Mouse (Mus musculus) limb, embryonic 10.5 days (tissue): ENCODE measurements around the gene Wfs1. TPM values are rescaled to one million over a fixed set of nuclear protein-coding genes. Genes with fewer than 3 reads are reported as not detected.
"Not testable (repeated sequence)": the region's sequence is repeated elsewhere in the genome, so short reads cannot be mapped to it uniquely, and the experiment has no call there.

Source experiments
- DNase-seq: peaks from one replicate; pipeline ENCODE4 v3.0.0-alpha.2; 2017; ENCODE audit warnings: low spot score
- H3K27ac ChIP-seq: fragments of 300-500 bp; sonication (generic); 2 replicates; pipeline ENCODE4 v1.5.1; 2016; ENCODE audit warnings: mild to moderate bottlenecking
- H3K27me3 ChIP-seq: fragments of 300-500 bp; sonication (generic); 2 replicates; pipeline ENCODE4 v1.6.1; 2016; ENCODE audit warnings: low read depth, mild to moderate bottlenecking; ENCODE audit not compliant: poor library complexity, severe bottlenecking
- H3K36me3 ChIP-seq: fragments of 300-500 bp; sonication (generic); 2 replicates; pipeline ENCODE4 v1.6.1; 2016; ENCODE audit warnings: mild to moderate bottlenecking, moderate library complexity
- H3K4me1 ChIP-seq: fragments of 300-500 bp; sonication (generic); 2 replicates; pipeline ENCODE4 v1.6.1; 2016
- H3K4me3 ChIP-seq: fragments of 300-500 bp; sonication (generic); 2 replicates; pipeline ENCODE4 v1.5.1; 2016; ENCODE audit warnings: mild to moderate bottlenecking, moderate library complexity
- H3K9me3 ChIP-seq: fragments of 300-500 bp; sonication (generic); replicated peaks from 2 replicates; pipeline ENCODE4 v1.6.1; 2016; ENCODE audit warnings: mild to moderate bottlenecking
- WGBS: fragments of 180-500 bp; shearing (Covaris S2); methylation state at CpG from one replicate; pipeline ENCODE4 v1.1.7; 2016; 5-methylcytosine and 5-hydroxymethylcytosine counted together
- polyA plus RNA-seq: library from polyadenylated mRNA; unstranded; fragments of >200 nt; fragmentation: Nextera tagmentation; extraction: Ambion mirVana; gene quantifications from 2 replicates; pipeline ENCODE4 v1.2.1, GENCODE M21; 2016

Wfs1 gene
- polyA plus RNA-seq, 1 experiment from 2014 or later, result 6.7 TPM

DNA sequence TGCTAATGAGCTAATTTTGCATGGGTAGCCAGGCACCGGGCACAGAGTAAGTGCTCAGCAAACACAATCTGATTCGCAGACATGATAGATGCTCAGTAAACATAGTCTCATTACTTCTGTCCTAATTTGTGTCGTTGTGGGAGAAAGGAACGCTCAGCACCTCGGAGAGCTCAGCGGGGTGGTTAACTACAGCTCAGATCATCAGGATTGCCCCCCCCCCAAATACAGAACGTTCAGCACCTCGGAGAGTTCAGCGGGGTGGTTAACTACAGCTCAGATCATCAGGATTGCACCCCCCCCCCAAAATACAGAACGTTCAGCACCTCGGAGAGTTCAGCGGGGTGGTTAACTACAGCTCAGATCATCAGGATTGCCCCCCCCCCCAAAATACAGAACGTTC, 20.8 kb upstream of the Wfs1 start:
- H3K27me3 ChIP-seq, DNase-seq, H3K36me3 ChIP-seq, H3K9me3 ChIP-seq, H3K4me3 ChIP-seq, H3K27ac ChIP-seq, H3K4me1 ChIP-seq: not testable (repeated sequence)
- 29% methylated on average over 13 of the region's 13 CpGs for WGBS

DNA sequence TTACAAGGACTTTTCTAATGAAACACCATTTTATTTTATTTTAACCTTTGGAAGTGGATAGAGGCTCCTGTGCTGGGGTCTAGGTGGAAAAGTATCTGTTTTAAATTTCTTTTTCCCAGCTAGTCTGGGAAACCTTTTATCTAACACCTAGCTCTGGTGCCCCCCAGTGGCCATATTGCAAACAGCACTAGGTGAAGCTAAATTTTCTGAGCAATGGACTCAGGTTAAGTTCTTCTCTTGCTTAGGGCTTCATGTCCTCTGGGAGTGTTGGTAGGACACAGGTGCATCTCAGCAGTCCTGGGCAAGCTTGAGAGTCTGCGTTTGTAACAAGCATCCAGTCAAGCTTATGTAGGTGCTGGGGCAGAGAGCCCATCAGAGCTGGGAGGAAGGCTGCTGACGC, 13.0 kb upstream of the Wfs1 start:
- WGBS, result 57% methylated on average over 2 of the region's 2 CpGs
- no peaks in the 10 kb centered on the region for H3K36me3 ChIP-seq
- H3K9me3 ChIP-seq, result no peaks in the 10 kb centered on the region
- no peak overlapping the region for H3K4me3 ChIP-seq
- H3K27ac ChIP-seq, result no peak overlapping the region
- H3K27me3 ChIP-seq, result no peaks in the 10 kb centered on the region
- peak; percentile 76 for DNase-seq
- H3K4me1 ChIP-seq, result no peaks in the 10 kb centered on the region

DNA sequence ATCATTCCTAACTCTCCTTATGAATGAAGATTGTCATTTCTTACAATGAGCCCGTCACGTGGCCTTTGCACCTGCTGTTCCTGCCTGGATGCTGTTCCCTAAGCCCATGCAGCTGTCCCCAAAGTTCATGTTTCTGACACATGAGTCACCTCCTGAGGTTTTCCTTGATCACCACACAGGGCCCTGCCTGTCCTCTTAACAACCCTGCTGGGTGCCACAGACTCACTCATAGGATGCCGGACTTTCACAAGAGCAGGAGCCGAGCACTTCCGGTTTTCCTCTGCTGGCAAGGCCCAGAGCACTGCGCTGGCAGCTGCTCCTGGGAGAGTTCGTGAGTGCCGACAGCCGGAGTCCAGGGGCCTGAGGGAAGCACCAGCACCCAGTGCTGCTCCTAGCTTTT, 12.0 kb upstream of the Wfs1 start:
- no peaks in the 10 kb centered on the region for H3K36me3 ChIP-seq
- H3K4me1 ChIP-seq, result no peaks in the 10 kb centered on the region
- no peaks in the 10 kb centered on the region for H3K9me3 ChIP-seq
- H3K27ac ChIP-seq, result no peak overlapping the region
- H3K27me3 ChIP-seq, result no peaks in the 10 kb centered on the region
- WGBS, result 85% methylated on average over 9 of the region's 9 CpGs
- no peak for DNase-seq
- no peak overlapping the region for H3K4me3 ChIP-seq

DNA sequence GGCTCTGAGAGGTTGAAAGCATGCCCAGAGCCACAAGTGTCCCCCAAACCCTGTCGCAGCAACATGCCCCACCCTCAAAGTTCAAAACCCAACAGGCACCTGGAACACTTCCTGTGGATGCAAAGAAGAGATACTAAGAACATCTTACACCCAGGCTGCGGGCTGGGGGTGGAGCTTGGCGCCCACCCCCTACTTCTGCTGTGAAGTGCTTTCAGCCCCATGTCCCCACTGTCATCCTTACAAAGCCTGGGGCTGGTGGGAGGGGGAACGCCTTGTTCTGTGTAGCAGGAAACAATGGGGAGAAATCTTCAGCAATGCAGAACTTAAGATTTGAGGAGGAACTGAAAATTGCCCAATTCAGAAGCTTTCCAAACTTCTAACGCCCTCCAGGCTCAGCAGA, 9.0 kb upstream of the Wfs1 start:
- no peak overlapping the region for H3K4me3 ChIP-seq
- no peaks in the 10 kb centered on the region for H3K4me1 ChIP-seq
- no peak for DNase-seq
- no peaks in the 10 kb centered on the region for H3K36me3 ChIP-seq
- H3K27me3 ChIP-seq, result no peaks in the 10 kb centered on the region
- 53% methylated on average over 5 of the region's 5 CpGs for WGBS
- H3K27ac ChIP-seq, result no peak overlapping the region
- no peaks in the 10 kb centered on the region for H3K9me3 ChIP-seq

DNA sequence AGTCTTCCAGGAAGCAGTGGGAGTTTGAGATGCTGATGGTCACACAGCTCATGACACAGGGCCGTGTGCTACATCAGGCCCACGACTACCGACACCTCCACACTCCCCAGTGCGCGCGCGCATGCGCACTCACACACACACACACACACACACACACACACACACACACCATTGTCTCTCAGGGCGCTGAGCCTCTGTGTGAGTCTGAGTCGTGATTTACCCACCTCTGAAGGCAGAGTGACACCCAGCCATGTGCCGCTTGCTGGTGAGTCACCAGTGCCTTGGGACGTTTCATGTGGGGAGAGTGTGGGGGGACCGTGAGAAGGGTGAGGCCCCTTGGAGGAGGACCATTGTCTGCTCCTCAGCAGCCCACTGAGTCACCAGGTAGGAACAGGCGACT, 7.4 kb upstream of the Wfs1 start:
- Histone ChIP-seq H3K4me1 (no peaks in the 10 kb centered on the region), H3K27me3 (no peaks in the 10 kb centered on the region), H3K4me3 (no peak overlapping the region), H3K36me3 (no peaks in the 10 kb centered on the region), H3K9me3 (no peaks in the 10 kb centered on the region), H3K27ac (no peak overlapping the region)
- DNase-seq, result no peak
- WGBS, result 88% methylated on average over 14 of the region's 14 CpGs

DNA sequence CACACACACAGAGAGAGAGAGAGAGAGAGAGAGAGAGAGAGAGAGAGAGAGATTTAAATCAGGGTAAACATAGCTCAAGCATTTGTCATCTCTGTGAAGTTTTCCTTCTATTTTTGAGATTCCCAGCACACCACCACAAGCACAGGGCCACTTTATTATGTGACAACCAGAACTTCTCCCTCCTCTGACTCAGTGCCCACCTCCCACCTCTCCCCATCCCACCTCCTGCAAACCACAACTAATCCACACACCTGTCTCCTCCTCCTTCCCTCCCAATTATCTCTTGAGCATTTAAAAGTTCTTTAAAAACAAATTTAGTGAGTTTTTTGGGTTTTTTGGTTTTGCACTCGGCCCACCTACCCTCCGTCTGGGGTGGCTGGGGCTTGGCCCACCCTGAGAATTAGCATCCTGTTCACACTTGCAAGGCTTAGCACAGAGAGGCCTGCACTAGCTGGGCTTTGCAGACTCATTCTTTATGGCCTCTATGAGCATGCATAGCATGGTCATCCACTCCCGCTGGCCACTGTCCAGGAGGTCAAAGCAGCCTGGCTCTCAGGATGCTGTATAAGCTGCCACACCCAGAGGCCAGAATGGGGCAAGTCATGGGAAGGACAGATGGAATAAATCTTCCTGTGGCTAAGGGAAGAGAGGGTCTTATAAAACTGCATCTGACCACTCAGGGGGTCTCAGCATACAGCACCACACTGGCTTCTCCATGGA, 1.8 kb upstream of the Wfs1 start:
- peaks cover 13% of the 10 kb centered on the region for H3K27me3 ChIP-seq
- no peak for DNase-seq
- H3K4me3 ChIP-seq, result no peak overlapping the region
- H3K9me3 ChIP-seq, result no peaks in the 10 kb centered on the region
- 72% methylated on average over 3 of the region's 3 CpGs for WGBS
- no peaks in the 10 kb centered on the region for H3K36me3 ChIP-seq
- H3K27ac ChIP-seq, result no peak overlapping the region
- H3K4me1 ChIP-seq, result peaks cover 19% of the 10 kb centered on the region

DNA sequence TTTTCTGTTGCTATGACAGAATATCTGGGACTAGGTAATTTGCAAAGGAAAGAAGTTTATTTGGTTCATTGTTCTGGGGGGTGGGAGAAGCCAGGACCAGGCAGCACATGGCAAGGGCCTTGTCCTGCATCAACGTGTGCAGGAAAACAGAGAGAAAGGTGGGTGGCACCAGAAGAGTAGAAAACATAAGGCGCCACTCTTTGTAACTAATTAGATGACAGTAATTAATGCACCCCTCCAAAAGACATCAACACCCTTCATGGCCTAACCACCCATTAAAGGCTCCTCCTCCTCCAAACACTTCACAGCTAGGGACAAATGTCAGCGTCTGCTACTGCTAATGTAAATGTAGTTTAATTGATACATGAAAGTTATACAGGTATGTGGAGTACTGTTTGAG, 1.2 kb upstream of the Wfs1 start:
- Histone ChIP-seq H3K4me3 (no peak overlapping the region), H3K9me3 (no peaks in the 10 kb centered on the region), H3K4me1 (peaks cover 19% of the 10 kb centered on the region), H3K27me3 (peaks cover 13% of the 10 kb centered on the region), H3K27ac (no peak overlapping the region), H3K36me3 (no peaks in the 10 kb centered on the region)
- 40% methylated on average over 3 of the region's 3 CpGs for WGBS
- no peak for DNase-seq

DNA sequence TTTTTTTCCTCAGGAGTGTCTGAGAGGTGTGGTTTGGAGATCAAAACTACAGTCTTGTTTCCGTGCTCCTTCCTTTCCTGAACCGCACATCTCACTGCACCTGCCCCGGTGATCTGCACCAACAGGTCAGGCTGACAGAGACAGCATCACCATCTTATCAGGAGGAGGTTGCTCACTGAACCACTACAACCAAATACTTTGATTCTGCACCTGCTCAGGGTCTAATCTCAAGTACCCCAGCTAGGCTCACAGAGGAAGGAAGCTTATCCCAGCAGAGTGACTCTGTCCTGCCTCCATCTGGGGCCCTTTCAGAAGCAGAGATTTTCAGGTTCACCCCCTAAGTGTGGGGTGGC, 596 bp upstream of the Wfs1 start:
- no peak for DNase-seq
- WGBS, result 9% methylated on average over 3 of the region's 3 CpGs
- peak overlapping the region; percentile 62 for H3K4me3 ChIP-seq
- peaks cover 13% of the 10 kb centered on the region for H3K27me3 ChIP-seq
- peaks cover 19% of the 10 kb centered on the region for H3K4me1 ChIP-seq
- no peaks in the 10 kb centered on the region for H3K36me3 ChIP-seq
- no peak overlapping the region for H3K27ac ChIP-seq
- H3K9me3 ChIP-seq, result no peaks in the 10 kb centered on the region

DNA sequence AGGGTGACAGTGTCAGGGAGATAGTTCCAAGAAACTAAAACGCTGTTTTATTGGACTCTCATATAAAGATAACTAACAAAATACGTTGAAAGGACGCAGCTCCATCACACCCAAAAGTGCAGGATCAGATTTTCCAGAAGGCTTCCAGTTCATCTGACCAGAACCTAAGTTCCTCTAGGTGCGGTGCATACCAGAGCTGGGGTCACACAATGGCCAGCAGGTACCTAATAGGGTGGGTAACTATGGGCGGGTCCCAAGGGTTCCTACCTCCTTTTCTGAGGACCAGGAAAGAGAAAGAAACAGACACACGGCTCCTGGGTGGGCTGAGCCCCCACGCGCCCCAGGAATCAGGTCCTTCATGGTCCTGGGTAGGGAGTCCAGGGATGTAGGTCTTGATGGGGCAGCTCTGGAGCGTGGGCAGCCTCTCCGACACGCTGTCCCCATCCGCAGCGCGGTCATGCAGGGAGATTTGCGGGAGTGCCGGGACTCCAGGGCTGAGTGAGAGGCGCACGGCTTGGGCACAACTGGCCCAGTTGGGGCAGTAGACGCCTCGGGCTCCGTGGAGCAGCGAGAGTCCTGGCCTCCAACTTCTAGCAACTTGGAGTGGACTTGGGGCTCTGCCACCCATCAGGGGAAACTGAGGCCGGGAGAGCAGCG, 753 bp downstream of the Wfs1 start:
- no peak for DNase-seq
- peaks cover 13% of the 10 kb centered on the region for H3K27me3 ChIP-seq
- H3K4me1 ChIP-seq, result peaks cover 19% of the 10 kb centered on the region
- H3K27ac ChIP-seq, result peak overlapping the region; percentile 67
- no peaks in the 10 kb centered on the region for H3K36me3 ChIP-seq
- no peaks in the 10 kb centered on the region for H3K9me3 ChIP-seq
- WGBS, result 11% methylated on average over 24 of the region's 24 CpGs
- H3K4me3 ChIP-seq, result peak overlapping the region; percentile 62

DNA sequence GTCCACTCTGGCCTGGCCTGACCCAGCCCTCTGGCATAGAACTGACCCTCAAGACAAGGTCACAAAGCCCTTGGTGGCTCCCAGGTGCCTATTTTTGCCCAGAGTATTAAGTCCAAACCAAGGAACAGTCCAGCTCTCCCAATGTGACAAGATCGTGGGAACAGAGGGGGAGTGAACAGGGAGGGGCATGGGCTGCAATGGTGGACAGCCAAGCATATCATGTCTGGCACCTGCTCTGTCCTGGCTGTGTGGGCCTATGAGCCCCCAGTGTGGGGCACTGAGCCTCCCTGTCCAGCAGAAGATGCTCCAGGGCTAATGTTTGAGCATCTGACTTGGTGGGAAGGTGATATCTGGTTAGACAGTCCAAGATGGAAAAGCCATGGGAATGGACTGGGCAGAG, 2.4 kb downstream of the Wfs1 start:
- 80% methylated on average over 1 of the region's 1 CpGs for WGBS
- peaks cover 13% of the 10 kb centered on the region for H3K27me3 ChIP-seq

DNA sequence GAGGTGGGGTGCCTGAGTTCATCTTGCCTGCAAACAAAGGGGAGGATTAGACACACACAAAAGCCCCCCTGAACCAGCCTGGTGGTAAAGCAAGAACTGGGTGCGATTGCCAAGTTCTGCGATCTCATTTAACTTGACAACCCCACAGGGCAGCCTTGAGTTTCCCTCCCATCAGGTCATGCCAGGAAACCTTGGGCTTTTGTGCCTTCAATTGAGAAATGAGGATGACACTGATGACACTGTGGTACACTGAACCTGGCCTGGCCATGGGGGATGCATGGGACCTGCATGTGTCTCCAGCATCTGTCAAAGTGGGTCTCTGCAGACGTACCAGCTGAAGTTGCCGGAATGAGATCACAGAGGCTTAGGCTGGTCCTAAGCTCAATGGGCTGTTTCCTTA, 6.7 kb downstream of the Wfs1 start:
- H3K27ac ChIP-seq, result no peak overlapping the region
- no peak for DNase-seq
- no peaks in the 10 kb centered on the region for H3K4me1 ChIP-seq
- no peak overlapping the region for H3K4me3 ChIP-seq
- no peaks in the 10 kb centered on the region for H3K9me3 ChIP-seq
- peaks cover 3% of the 10 kb centered on the region; the same call in 1 of the 2 replicates for H3K27me3 ChIP-seq
- WGBS, result 85% methylated on average over 4 of the region's 4 CpGs
- H3K36me3 ChIP-seq, result no peaks in the 10 kb centered on the region

More for the DNA sequence above, 2.4 kb downstream of the Wfs1 start:
- H3K4me3 ChIP-seq, result no peak overlapping the region
- DNase-seq, result no peak
- H3K27ac ChIP-seq, result no peak overlapping the region
- H3K36me3 ChIP-seq, result no peaks in the 10 kb centered on the region
- H3K4me1 ChIP-seq, result peaks cover 19% of the 10 kb centered on the region
- H3K9me3 ChIP-seq, result no peaks in the 10 kb centered on the region

DNA sequence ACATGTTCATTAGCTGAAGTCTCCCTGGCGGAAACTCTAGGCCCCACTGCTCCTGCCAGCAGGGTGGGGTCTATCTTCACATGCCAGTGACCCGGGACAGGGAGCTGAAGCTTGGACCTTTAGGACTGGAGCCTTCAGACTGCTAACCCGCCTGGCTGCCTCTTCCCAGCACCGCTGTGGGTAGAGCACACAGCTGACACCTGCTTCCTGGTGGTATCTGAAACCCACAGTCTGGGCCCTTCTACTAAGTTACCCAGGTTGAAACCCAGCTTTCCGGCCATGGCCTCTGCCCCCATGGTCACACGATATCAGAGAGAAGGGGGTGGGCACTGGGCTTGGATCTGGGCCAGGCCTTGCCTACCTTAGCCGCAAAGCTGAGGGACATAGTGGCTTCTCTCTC, 9.4 kb downstream of the Wfs1 start:
- no peaks in the 10 kb centered on the region for H3K4me1 ChIP-seq
- no peak overlapping the region for H3K4me3 ChIP-seq
- H3K27ac ChIP-seq, result no peak overlapping the region
- DNase-seq, result no peak
- no peaks in the 10 kb centered on the region for H3K9me3 ChIP-seq
- H3K36me3 ChIP-seq, result peaks cover 8% of the 10 kb centered on the region; the same call in 1 of the 2 replicates
- WGBS, result 88% methylated on average over 7 of the region's 7 CpGs
- H3K27me3 ChIP-seq, result no peaks in the 10 kb centered on the region

DNA sequence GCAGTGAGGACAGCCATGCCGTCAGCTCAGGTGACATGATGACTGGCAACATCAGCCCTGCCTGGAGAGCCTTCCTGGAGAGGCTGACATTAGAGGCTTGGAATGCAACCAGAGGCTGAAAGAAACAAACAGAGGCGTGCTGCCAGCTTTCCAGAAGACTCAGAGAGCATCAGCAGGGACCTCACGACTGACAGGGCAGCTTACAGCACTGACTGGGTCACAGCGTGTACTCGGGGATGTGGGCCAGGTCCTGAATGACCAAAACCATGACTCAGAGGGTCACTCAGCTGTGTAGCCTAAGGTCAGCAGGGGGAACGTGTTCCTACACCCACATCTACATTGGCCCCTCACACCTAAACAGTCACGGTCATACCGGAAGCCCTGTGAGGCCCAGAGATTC, 10.0 kb downstream of the Wfs1 start:
- DNase-seq, result no peak
- no peaks in the 10 kb centered on the region for H3K4me1 ChIP-seq
- H3K27ac ChIP-seq, result no peak overlapping the region
- no peaks in the 10 kb centered on the region for H3K27me3 ChIP-seq
- WGBS, result 78% methylated on average over 8 of the region's 8 CpGs
- H3K4me3 ChIP-seq, result no peak overlapping the region
- H3K36me3 ChIP-seq, result peaks cover 8% of the 10 kb centered on the region; the same call in 1 of the 2 replicates
- no peaks in the 10 kb centered on the region for H3K9me3 ChIP-seq
